ENCODE assay signal across 15 mouse cellular contexts in genomic region chr7:109659278-109659677, GRCm38 (mm10). TPM values are rescaled to one million over a fixed set of nuclear protein-coding genes. Genes with fewer than 3 reads are reported as not detected.
"Had no signal": no experiment of that assay in that cellular context is flagged by ENCODE, and none has a peak within 500 bp of the region (broad histone marks: within the 10 kb centered on the region; RNA-seq: fewer than 3 reads in every experiment).

No protein-coding gene starts in this region.

- H3K4me3 ChIP-seq: midbrain, embryonic 13.5 days; midbrain, embryonic 15.5 days; neural tube, embryonic 12.5 days; stomach, embryonic 15.5 days had no signal

- H3K4me2 ChIP-seq: lung, embryonic 14.5 days; midbrain, embryonic 11.5 days; midbrain, embryonic 13.5 days; midbrain, embryonic 15.5 days; neural tube, embryonic 12.5 days; stomach, embryonic 15.5 days had no signal

- H3K27ac ChIP-seq: midbrain, embryonic 13.5 days; midbrain, embryonic 15.5 days; neural tube, embryonic 12.5 days; stomach, embryonic 15.5 days; stomach, postnatal 0 days had no signal

- H3K9me3 ChIP-seq: midbrain, embryonic 13.5 days; midbrain, embryonic 15.5 days; neural tube, embryonic 12.5 days; stomach, embryonic 15.5 days had no signal

- ATAC-seq: midbrain, embryonic 13.5 days; midbrain, embryonic 15.5 days had no signal

- H3K27me3 ChIP-seq: midbrain, embryonic 13.5 days; midbrain, embryonic 15.5 days; neural tube, embryonic 12.5 days; stomach, embryonic 15.5 days had no signal

- H3K4me1 ChIP-seq: midbrain, embryonic 13.5 days; midbrain, embryonic 15.5 days; neural tube, embryonic 12.5 days had no signal

- H3K36me3 ChIP-seq: midbrain, embryonic 13.5 days; midbrain, embryonic 15.5 days; neural tube, embryonic 12.5 days; stomach, embryonic 15.5 days had no signal

- DNase-seq: lung, adult 18-20 months; lung, embryonic 14.5 days; lung, postnatal 10 days; lung, postnatal 4 days; right cerebral cortex, postnatal 14 days; thymus, adult 2 months; thymus, postnatal 25 days; thymus, postnatal 4 days had no signal

- H3K9ac ChIP-seq: lung, embryonic 14.5 days; midbrain, embryonic 13.5 days; midbrain, embryonic 15.5 days; neural tube, embryonic 12.5 days; stomach, embryonic 15.5 days had no signal

RNA-seq across cellular contexts. Expression of gene St5, which starts 44.1 kb away (rescaled TPM):
- total RNA-seq: neutrophil, adult 5-6 weeks had no signal
